Mouse (Mus musculus): ENCODE data around the gene Papss2. TPM values are rescaled to one million over a fixed set of nuclear protein-coding genes. Genes with fewer than 3 reads are reported as not detected.
A peak's percentile ranks its signal among the peaks of the same experiment; 100 is the strongest.

The Papss2 gene
- polyA plus RNA-seq, 1 experiment from 2014 or later, result 2.9 TPM

GRCm38 (mm10) chr19:32601033-32601770 is 5.6 kb downstream of the Papss2 start:
- no peak for TF ChIP-seq EP300 (IDR thresholded peaks at IDR 0.05)
- TF ChIP-seq CTCF (IDR thresholded peaks at IDR 0.05), result no peak
- Histone ChIP-seq H3K4me2 (replicated peaks; ENCODE audit: low read depth, low read length) (no peak overlapping the region), H3K4me1 (ENCODE audit: insufficient read depth, low read depth, low read length) (no peaks in the 10 kb centered on the region), H3K4me3 (ENCODE audit: low read depth, low read length) (no peak overlapping the region), H3K9me3 (ENCODE audit: low read length) (no peaks in the 10 kb centered on the region), H3K36me3 (ENCODE audit: insufficient read depth, low read length) (no peaks in the 10 kb centered on the region), H3K27ac (ENCODE audit: low read length) (no peak overlapping the region), H3K27me3 (replicated peaks; ENCODE audit: insufficient read depth, low read length) (no peaks in the 10 kb centered on the region), H3K9ac (replicated peaks; ENCODE audit: low read depth) (no peak overlapping the region)
- DNase-seq (ENCODE audit: low spot score) (no peak), ATAC-seq (no peak)
- 63% methylated on average over 6 of the region's 6 CpGs for WGBS

GRCm38 (mm10) chr19:32603466-32603865 is 7.9 kb downstream of the Papss2 start:
- no peak for TF ChIP-seq CTCF (IDR thresholded peaks at IDR 0.05)
- TF ChIP-seq EP300 (IDR thresholded peaks at IDR 0.05), result no peak
- no peaks in the 10 kb centered on the region for H3K36me3 ChIP-seq (ENCODE audit: insufficient read depth, low read length)
- WGBS, result 85% methylated on average over 1 of the region's 1 CpGs
- no peaks in the 10 kb centered on the region for H3K9me3 ChIP-seq (ENCODE audit: low read length)
- no peak for DNase-seq (ENCODE audit: low spot score)
- H3K9ac ChIP-seq (replicated peaks; ENCODE audit: low read depth), result no peak overlapping the region
- no peak overlapping the region for H3K27ac ChIP-seq (ENCODE audit: low read length)
- ATAC-seq, result no peak
- H3K4me2 ChIP-seq (replicated peaks; ENCODE audit: low read depth, low read length), result no peak overlapping the region
- no peaks in the 10 kb centered on the region for H3K27me3 ChIP-seq (replicated peaks; ENCODE audit: insufficient read depth, low read length)
- no peak overlapping the region for H3K4me3 ChIP-seq (ENCODE audit: low read depth, low read length)
- H3K4me1 ChIP-seq (ENCODE audit: insufficient read depth, low read depth, low read length), result no peaks in the 10 kb centered on the region

- Histone ChIP-seq H3K36me3 (ENCODE audit: insufficient read depth, low read length) (no peaks in the 10 kb centered on the region), H3K9me3 (ENCODE audit: low read length) (no peaks in the 10 kb centered on the region), H3K4me3 (ENCODE audit: low read depth, low read length) (no peak overlapping the region), H3K27me3 (replicated peaks; ENCODE audit: insufficient read depth, low read length) (no peaks in the 10 kb centered on the region), H3K9ac (replicated peaks; ENCODE audit: low read depth) (no peak overlapping the region), H3K27ac (ENCODE audit: low read length) (no peak overlapping the region), H3K4me2 (replicated peaks; ENCODE audit: low read depth, low read length) (no peak overlapping the region), H3K4me1 (ENCODE audit: insufficient read depth, low read depth, low read length) (no peaks in the 10 kb centered on the region)
- 65% methylated on average over 8 of the region's 8 CpGs for WGBS
- DNase-seq (ENCODE audit: low spot score), result no peak
- TF ChIP-seq CTCF (IDR thresholded peaks at IDR 0.05) (no peak), EP300 (IDR thresholded peaks at IDR 0.05) (no peak)
- no peak for ATAC-seq
Measured at GRCm38 (mm10) chr19:32604127-32604526, 8.5 kb downstream of the Papss2 start.

- Histone ChIP-seq H3K27me3 (replicated peaks; ENCODE audit: insufficient read depth, low read length) (no peaks in the 10 kb centered on the region), H3K36me3 (ENCODE audit: insufficient read depth, low read length) (no peaks in the 10 kb centered on the region), H3K27ac (ENCODE audit: low read length) (no peak overlapping the region), H3K4me3 (ENCODE audit: low read depth, low read length) (no peak overlapping the region), H3K9me3 (ENCODE audit: low read length) (no peaks in the 10 kb centered on the region), H3K9ac (replicated peaks; ENCODE audit: low read depth) (no peak overlapping the region), H3K4me2 (replicated peaks; ENCODE audit: low read depth, low read length) (no peak overlapping the region), H3K4me1 (ENCODE audit: insufficient read depth, low read depth, low read length) (no peaks in the 10 kb centered on the region)
- 69% methylated on average over 6 of the region's 6 CpGs for WGBS
- peak; percentile 68 for DNase-seq (ENCODE audit: low spot score)
- no peak for TF ChIP-seq CTCF (IDR thresholded peaks at IDR 0.05)
- TF ChIP-seq EP300 (IDR thresholded peaks at IDR 0.05), result no peak
- ATAC-seq, result peak; percentile 64
Measured at GRCm38 (mm10) chr19:32604563-32605252, 9.1 kb downstream of the Papss2 start.

- no peaks in the 10 kb centered on the region for H3K36me3 ChIP-seq (ENCODE audit: insufficient read depth, low read length)
- no peak overlapping the region for H3K4me2 ChIP-seq (replicated peaks; ENCODE audit: low read depth, low read length)
- DNase-seq (ENCODE audit: low spot score) (no peak), ATAC-seq (no peak)
- H3K9ac ChIP-seq (replicated peaks; ENCODE audit: low read depth), result no peak overlapping the region
- no peaks in the 10 kb centered on the region for H3K4me1 ChIP-seq (ENCODE audit: insufficient read depth, low read depth, low read length)
- no peaks in the 10 kb centered on the region for H3K27me3 ChIP-seq (replicated peaks; ENCODE audit: insufficient read depth, low read length)
- no peaks in the 10 kb centered on the region for H3K9me3 ChIP-seq (ENCODE audit: low read length)
- no peak overlapping the region for H3K27ac ChIP-seq (ENCODE audit: low read length)
- 55% methylated on average over 4 of the region's 4 CpGs for WGBS
- H3K4me3 ChIP-seq (ENCODE audit: low read depth, low read length), result no peak overlapping the region
- TF ChIP-seq EP300 (IDR thresholded peaks at IDR 0.05) (no peak), CTCF (IDR thresholded peaks at IDR 0.05) (no peak)
Measured at GRCm38 (mm10) chr19:32606227-32606827, 10.7 kb downstream of the Papss2 start.

GRCm38 (mm10) chr19:32607036-32607435 is 11.4 kb downstream of the Papss2 start:
- Histone ChIP-seq H3K27ac (ENCODE audit: low read length) (no peak overlapping the region), H3K4me1 (ENCODE audit: insufficient read depth, low read depth, low read length) (no peaks in the 10 kb centered on the region), H3K9me3 (ENCODE audit: low read length) (no peaks in the 10 kb centered on the region), H3K4me3 (ENCODE audit: low read depth, low read length) (no peak overlapping the region), H3K4me2 (replicated peaks; ENCODE audit: low read depth, low read length) (no peak overlapping the region), H3K9ac (replicated peaks; ENCODE audit: low read depth) (no peak overlapping the region), H3K36me3 (ENCODE audit: insufficient read depth, low read length) (no peaks in the 10 kb centered on the region), H3K27me3 (replicated peaks; ENCODE audit: insufficient read depth, low read length) (no peaks in the 10 kb centered on the region)
- DNase-seq (ENCODE audit: low spot score) (no peak), ATAC-seq (no peak)
- TF ChIP-seq CTCF (IDR thresholded peaks at IDR 0.05) (no peak), EP300 (IDR thresholded peaks at IDR 0.05) (no peak)
- 52% methylated on average over 8 of the region's 8 CpGs for WGBS
